Mouse (Mus musculus): ENCODE measurements at regions not wholly inside any gene's neighbourhood (a gene's known extent, or its start where the extent isn't known, plus 50 kb on each side); places are given as distances from the start of the nearest gene placed in this dataset.

DNA sequence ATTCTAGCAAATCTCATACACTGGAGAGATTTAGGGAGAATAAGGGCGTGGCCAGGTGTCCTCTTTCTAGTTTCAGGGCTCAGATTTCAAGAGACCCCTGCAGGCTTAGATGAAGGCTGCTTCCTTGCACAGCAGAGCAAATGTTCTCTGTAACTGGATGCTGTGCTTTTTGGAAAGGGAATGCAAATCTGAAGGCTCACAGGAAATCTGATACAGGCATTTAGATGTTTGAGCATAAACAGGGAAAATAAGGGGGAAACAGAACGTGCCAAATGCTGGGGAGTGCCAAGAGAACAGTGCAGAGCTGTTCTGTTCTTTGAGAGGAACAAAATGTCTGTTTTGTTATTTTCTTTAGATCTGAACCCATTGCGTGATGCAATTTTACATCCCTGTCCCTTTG, 161.0 kb upstream of the Samsn1 start:
- no peak for DNase-seq (ENCODE audit: low spot score)

GRCm38 (mm10) chr16:76181596-76181995, 159.5 kb upstream of the Samsn1 start:
- DNase-seq (ENCODE audit: low spot score): no peak

DNA sequence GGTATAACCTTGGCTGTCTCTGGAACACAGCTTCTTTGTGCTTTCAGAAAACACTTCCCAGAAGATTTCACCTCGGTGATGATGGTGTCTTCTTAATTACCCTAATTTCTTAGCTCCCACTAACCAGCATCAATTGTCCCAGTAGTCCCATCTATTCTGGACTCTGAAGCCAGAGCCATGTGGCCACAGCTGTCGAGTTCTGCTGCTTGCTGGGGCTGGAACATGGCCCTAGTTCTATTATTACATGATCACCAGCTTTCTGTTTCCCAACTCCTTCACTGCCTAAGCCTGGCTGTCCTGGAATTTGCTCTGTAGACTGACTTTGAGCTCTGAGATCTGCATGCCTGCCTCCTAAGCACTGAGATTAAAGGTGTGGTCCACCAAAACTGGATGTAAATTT, 145.6 kb upstream of the Samsn1 start:
- no peak for DNase-seq (ENCODE audit: low spot score)

GRCm38 (mm10) chr16:76160879-76161278, 138.8 kb upstream of the Samsn1 start:
- no peak for DNase-seq (ENCODE audit: low spot score)

DNA sequence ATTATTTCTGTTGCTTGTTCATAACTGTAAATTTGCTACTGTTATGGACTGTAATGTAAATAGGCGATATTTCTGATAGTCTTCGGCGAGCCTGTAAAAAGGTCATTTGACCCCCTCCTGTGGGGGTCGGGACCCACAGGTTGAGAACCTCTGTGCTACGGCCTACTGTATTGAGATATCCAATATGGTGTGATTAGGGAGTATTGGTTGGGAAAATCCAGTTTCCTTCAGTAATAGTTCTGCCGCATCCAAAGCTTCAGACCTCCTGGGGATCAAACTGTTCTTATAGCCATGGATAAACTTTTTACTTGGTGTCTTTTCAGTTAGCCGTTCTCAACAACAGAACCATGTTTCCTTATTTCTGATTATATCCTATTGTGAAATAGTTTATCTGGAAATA, 136.5 kb upstream of the Samsn1 start:
- DNase-seq (ENCODE audit: low spot score): no peak

- no peak for DNase-seq (ENCODE audit: low spot score)
Measured at GRCm38 (mm10) chr16:76153766-76154525, 131.9 kb upstream of the Samsn1 start.

DNA sequence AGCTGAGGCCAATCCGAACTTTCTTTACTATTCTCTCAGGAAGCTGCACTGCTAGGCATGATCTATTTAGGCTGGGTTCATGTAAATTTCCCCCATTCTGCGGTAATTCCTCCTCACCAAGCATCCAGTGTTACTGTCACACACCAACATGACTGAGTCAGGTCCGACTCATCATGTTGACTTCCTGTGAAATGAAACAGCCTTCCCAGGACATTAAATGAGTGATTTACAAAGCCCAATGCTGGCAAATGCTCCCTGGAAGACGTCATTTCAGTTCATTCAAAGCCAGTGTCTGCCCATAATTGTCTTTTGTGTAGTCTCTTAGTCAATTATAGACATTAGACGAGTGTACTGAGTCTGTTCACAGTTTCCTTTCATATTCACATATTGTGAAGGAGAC, 127.5 kb upstream of the Samsn1 start:
- no peak for DNase-seq (ENCODE audit: low spot score)

- no peak for DNase-seq (ENCODE audit: low spot score)
Measured at GRCm38 (mm10) chr16:76133892-76134291, 111.8 kb upstream of the Samsn1 start.

DNA sequence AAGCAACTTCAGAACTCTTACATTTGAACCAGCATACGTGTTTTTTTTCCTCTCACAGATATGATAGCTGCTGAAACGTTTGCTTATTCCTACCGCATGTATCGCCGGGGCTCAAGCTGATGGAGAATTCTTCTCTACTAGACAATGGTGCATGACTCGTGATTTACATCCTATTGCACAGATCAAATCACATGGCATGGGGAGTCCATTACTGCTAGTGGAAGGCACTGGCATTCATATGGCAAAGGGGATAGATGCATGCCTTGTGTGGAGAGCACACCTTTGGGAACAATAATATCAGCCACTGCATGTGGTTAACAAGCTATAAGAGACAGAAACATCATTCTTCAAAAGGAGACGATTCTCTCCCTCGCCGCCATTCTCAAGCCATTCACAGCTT, 108.4 kb upstream of the Samsn1 start:
- no peak for DNase-seq (ENCODE audit: low spot score)

GRCm38 (mm10) chr16:76129982-76130381, 107.9 kb upstream of the Samsn1 start:
- DNase-seq (ENCODE audit: low spot score): no peak

GRCm38 (mm10) chr16:76123021-76123384, 100.9 kb upstream of the Samsn1 start:
- DNase-seq (ENCODE audit: low spot score): no peak

DNA sequence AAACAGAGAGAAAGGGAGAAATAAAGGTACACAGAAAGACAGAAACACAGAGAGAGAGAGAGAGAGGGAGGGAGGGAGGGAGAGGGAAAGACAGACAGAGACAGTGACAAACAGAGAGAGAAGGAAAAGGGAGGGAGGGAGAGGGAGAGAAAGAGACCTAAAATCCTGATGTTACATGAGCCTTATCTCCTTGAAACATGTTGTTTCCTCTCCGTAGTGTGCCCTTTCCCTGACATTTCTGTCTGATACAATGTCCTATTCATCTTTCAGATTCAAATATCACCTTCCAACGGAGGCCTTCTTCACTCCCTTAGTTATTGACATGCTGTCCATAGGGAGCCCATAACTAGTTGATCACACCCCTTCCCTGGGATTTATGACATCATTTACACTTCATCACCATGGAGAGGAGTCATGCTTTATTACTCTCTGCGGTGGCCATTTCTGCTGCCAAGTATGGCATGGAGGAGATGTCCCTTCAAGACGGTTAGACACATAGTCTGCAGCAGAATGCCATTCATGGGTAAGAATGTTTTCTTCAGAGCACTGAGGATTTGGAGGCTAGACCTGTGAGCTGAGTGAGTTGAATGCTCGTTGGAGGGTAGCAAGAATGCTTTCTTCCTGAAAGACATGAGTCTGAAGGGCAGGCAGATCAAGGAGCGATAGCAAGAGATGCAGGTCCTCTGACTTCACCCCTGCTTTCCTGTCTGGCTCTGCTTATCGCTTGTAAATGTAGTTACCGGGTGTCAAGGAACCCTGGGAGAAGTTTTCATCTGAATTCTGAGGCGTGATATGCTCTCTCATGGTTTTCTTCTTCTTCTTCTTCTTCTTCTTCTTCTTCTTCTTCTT, 100.3 kb upstream of the Samsn1 start:
- DNase-seq (ENCODE audit: low spot score): no peak

- no peak for DNase-seq (ENCODE audit: low spot score)
Measured at GRCm38 (mm10) chr16:76120712-76121111, 98.6 kb upstream of the Samsn1 start.

GRCm38 (mm10) chr16:76110383-76110782, 88.3 kb upstream of the Samsn1 start:
- DNase-seq (ENCODE audit: low spot score): no peak

GRCm38 (mm10) chr16:76108464-76108863, 86.4 kb upstream of the Samsn1 start:
- DNase-seq (ENCODE audit: low spot score): no peak

GRCm38 (mm10) chr16:76104673-76105072, 82.6 kb upstream of the Samsn1 start:
- DNase-seq (ENCODE audit: low spot score): no peak

GRCm38 (mm10) chr16:76101773-76102172, 79.7 kb upstream of the Samsn1 start:
- no peak for DNase-seq (ENCODE audit: low spot score)

- DNase-seq (ENCODE audit: low spot score): no peak
Measured at GRCm38 (mm10) chr16:76097808-76098207, 75.7 kb upstream of the Samsn1 start.

DNA sequence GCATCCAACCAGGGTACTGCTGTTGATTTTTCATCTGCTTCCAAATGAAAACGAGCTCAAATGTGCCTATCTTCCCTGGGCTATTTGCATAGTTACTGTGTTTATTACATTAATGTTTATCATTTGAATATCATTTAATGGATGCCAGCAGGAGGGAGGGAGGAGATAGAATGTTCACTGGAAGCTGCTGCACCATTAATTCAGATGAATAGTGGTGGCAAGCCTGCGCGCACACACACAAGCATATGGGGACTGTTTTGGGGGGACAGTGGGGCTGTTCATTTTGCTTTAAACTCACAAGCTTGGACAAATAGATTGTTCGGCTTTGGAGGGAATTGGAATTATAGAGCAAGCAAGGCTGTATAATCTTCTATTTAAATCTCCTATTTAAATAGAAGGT, 74.3 kb upstream of the Samsn1 start:
- no peak for DNase-seq (ENCODE audit: low spot score)

DNA sequence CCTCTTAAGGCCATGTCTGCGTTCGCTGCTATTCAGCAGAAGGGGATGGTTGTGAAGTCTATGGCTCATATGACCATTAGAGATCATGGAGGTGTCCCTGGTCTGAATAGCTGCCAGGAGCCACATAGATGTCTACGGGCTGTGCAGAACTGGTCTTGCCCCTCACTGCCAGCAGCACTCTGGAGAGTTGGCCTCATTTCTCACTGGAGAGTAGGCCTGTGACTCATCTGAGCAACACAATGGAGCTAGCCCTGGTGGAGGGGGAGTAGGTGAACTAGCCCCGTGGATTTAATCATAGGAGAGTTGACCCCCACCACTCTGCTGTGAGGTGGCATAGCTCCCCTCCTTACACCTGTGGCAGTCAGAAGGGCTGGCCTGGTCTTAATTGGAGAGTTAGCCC, 63.3 kb upstream of the Samsn1 start:
- no peak for DNase-seq (ENCODE audit: low spot score)

DNA sequence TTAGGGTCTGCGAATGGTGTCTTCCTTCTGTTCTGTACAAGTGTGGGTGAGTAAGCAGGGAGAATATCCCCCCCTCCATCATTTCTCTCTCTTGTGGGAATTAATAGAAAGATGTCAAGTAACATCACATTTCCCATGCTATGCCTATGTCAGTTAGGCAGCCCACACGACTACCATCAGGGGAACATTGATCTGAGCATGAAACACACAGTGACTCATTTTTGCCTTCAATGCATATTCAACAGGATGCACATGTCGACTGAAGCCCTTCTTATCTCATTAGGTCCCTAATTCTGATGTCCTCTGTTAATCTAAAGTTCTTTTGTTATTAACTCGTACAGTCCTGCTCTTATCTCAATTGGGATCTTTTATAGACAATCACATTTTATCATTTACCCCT, 60.4 kb upstream of the Samsn1 start:
- no peak for DNase-seq (ENCODE audit: low spot score)

- no peak for DNase-seq (ENCODE audit: low spot score)
Measured at GRCm38 (mm10) chr16:76079761-76080502, 57.9 kb upstream of the Samsn1 start.

GRCm38 (mm10) chr16:76078219-76078618, 56.1 kb upstream of the Samsn1 start:
- no peak for DNase-seq (ENCODE audit: low spot score)

All from ovary, postnatal 14 days (tissue).